Mouse (Mus musculus): ENCODE results near the gene Tmem186.

DNA sequence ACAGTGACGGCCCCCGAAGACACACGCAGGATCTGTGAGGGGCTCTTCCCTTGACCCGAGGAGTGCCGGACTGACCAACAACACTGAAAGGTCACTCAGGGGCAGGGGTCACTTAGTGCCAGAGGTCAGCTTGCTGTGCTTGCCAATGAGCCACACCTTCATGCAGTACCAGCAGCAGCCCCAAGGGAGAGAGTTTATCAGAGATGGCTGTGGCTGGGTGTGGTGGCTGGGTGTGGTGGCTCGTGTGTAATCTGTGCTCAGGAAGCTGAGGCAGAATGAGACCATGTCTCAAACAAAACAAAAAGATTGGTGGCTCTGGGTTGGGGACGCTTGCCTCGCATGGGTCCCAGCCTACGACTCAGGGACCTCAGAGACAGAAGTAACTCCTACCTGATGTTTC, 18.1 kb upstream of the Tmem186 start:
- no peak for TF ChIP-seq CTCF (IDR thresholded peaks at IDR 0.05; ENCODE audit: insufficient read depth, low read depth, low read length)
- TF ChIP-seq POLR2A (IDR thresholded peaks at IDR 0.05; ENCODE audit: insufficient read depth, low read depth, low read length) = no peak
